Mouse (Mus musculus): ENCODE results near the gene Tmsb15a.

DNA sequence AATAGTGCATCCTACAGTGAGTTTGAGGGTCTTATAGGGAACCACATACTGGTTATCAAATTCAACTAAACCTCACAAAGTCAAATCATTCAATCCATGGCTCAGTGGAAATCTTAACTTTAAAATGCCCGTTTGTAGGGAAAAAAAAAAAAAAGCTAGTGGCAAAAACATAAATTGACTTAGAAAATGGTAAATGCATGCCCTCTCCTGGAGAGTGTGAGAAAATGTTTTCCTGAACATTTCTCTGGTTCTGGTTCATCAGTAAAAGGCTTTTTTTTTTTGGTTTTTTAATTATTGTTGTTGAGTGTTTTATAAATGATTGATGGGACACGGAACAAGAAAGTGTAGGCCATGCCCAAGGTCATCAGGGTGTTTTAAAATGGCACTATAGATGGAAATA lies 20.7 kb downstream of the Tmsb15a start:
- TF ChIP-seq GATA1 (IDR thresholded peaks at IDR 0.05; ENCODE audit: borderline replicate concordance, low read length) = no peak
- TF ChIP-seq FLI1 (IDR thresholded peaks at IDR 0.05; ENCODE audit: low read length) = no peak

Measured in megakaryocyte, embryonic 14.5 days (primary cell).